ENCODE assay signal across 20 mouse cellular contexts in genomic region chr2:167903242-167903952, GRCm38 (mm10). TPM values are rescaled to one million over a fixed set of nuclear protein-coding genes. Genes with fewer than 3 reads are reported as not detected.
A peak's percentile ranks its signal among the peaks of the same experiment; 100 is the strongest.
DNase-seq lines count a peak whose midpoint lies in the region; ATAC-seq and TF ChIP-seq lines count a peak whose summit lies in the region.
"Had no signal": no experiment of that assay in that cellular context is flagged by ENCODE, and none has a peak within 500 bp of the region (broad histone marks: within the 10 kb centered on the region; RNA-seq: fewer than 3 reads in every experiment).

No protein-coding gene starts in this region.

- H3K4me2 ChIP-seq in lung, embryonic 16.5 days (ENCODE audit: low read depth, low read length): no peak overlapping the region
- H3K4me2 ChIP-seq in stomach, postnatal 0 days (replicated peaks; ENCODE audit: low read depth): no peak overlapping the region
- H3K4me2 ChIP-seq: heart, embryonic 13.5 days; hindbrain, embryonic 15.5 days had no signal

- peaks cover 2% of the 10 kb centered on the region for H3K9me3 ChIP-seq in lung, embryonic 16.5 days (ENCODE audit: control insufficient read depth, low read length)
- H3K9me3 ChIP-seq in stomach, postnatal 0 days (ENCODE audit: control insufficient read depth, low read length): no peaks in the 10 kb centered on the region
- H3K9me3 ChIP-seq: embryonic facial prominence, embryonic 10.5 days; forebrain, embryonic 10.5 days; hindbrain, embryonic 15.5 days had no signal

- peak; percentile 57 to 70 for DNase-seq in lung, adult 18-20 months
- DNase-seq in lung, adult 2 months: no peak
- peak; percentile 44 for DNase-seq in lung, postnatal 14 days
- no peak for DNase-seq in stomach, postnatal 0 days (ENCODE audit: low spot score)
- DNase-seq in left cerebral cortex, adult 9 months (ENCODE audit: low spot score in 2 of 2): no peak
- no peak for DNase-seq in layer of hippocampus, adult 9-11 months
- DNase-seq: adrenal gland, adult 8-10 months; adrenal gland, postnatal 36 days; cerebellum, adult 2 months; cerebellum, postnatal 10 days; gastrocnemius, postnatal 14 days; heart, adult 2 months; heart, postnatal 36 days had no signal

- no peak for TF ChIP-seq EP300 in stomach, postnatal 0 days (optimal IDR thresholded peaks at IDR 0.05)

- H3K27me3 ChIP-seq in lung, embryonic 16.5 days (ENCODE audit: control insufficient read depth, insufficient read depth, low read depth, low read length): peaks cover 13% of the 10 kb centered on the region
- H3K27me3 ChIP-seq in stomach, postnatal 0 days (ENCODE audit: control insufficient read depth, insufficient read depth, low read length): no peaks in the 10 kb centered on the region
- H3K27me3 ChIP-seq: hindbrain, embryonic 15.5 days had no signal

- peak overlapping the region; percentile 24; the same call in 1 of the 2 replicates for H3K9ac ChIP-seq in lung, embryonic 16.5 days (ENCODE audit: low read length)
- H3K9ac ChIP-seq in stomach, postnatal 0 days (ENCODE audit: low read length): no peak overlapping the region; the same call in 1 of the 2 replicates
- H3K9ac ChIP-seq: heart, embryonic 13.5 days; hindbrain, embryonic 15.5 days had no signal

- no peak for TF ChIP-seq POLR2A in lung, adult 2 months (IDR thresholded peaks at IDR 0.05; ENCODE audit: borderline replicate concordance, extremely low read depth, low read depth, low read length)

- ATAC-seq in lung, embryonic 16.5 days (ENCODE audit: low read depth): no peak
- ATAC-seq in stomach, postnatal 0 days (ENCODE audit: low FRiP score, low TSS enrichment): no peak
- ATAC-seq: forebrain, embryonic 14.5 days had no signal

- WGBS in lung, adult 2 months: 62% methylated on average over 11 of the region's 11 CpGs
- WGBS in lung, embryonic 16.5 days: 66% methylated on average over 11 of the region's 11 CpGs
- WGBS in stomach, postnatal 0 days: 71% methylated on average over 11 of the region's 11 CpGs

- peaks cover 3% of the 10 kb centered on the region; the same call in 1 of the 2 replicates for H3K4me1 ChIP-seq in lung, adult 2 months (ENCODE audit: control insufficient read depth, insufficient read depth, low read length)
- peaks cover 5% of the 10 kb centered on the region; the same call in 1 of the 2 replicates for H3K4me1 ChIP-seq in lung, embryonic 16.5 days (replicated peaks; ENCODE audit: control insufficient read depth, insufficient read depth, low read length)
- H3K4me1 ChIP-seq in stomach, postnatal 0 days (replicated peaks; ENCODE audit: control insufficient read depth, insufficient read depth): no peaks in the 10 kb centered on the region
- H3K4me1 ChIP-seq: hindbrain, embryonic 15.5 days had no signal

- H3K27ac ChIP-seq in lung, embryonic 16.5 days (ENCODE audit: low read length): no peak overlapping the region; the same call in 1 of the 2 replicates
- peak overlapping the region; percentile 56 for H3K27ac ChIP-seq in stomach, postnatal 0 days (replicated peaks)
- H3K27ac ChIP-seq: embryonic facial prominence, embryonic 10.5 days; forebrain, embryonic 10.5 days; heart, adult 2 months; heart, embryonic 13.5 days; hindbrain, embryonic 15.5 days had no signal

- H3K36me3 ChIP-seq in lung, embryonic 16.5 days (ENCODE audit: control insufficient read depth, insufficient read depth, low read length): no peaks in the 10 kb centered on the region
- H3K36me3 ChIP-seq in stomach, postnatal 0 days (ENCODE audit: control insufficient read depth, insufficient read depth, low read length): no peaks in the 10 kb centered on the region
- H3K36me3 ChIP-seq: embryonic facial prominence, embryonic 10.5 days; forebrain, embryonic 10.5 days; heart, embryonic 13.5 days; hindbrain, embryonic 15.5 days had no signal

- TF ChIP-seq CTCF in lung, adult 2 months (IDR thresholded peaks at IDR 0.05; ENCODE audit: insufficient read depth, low read length): no peak
- no peak for TF ChIP-seq CTCF in stomach, postnatal 0 days (IDR thresholded peaks at IDR 0.05; ENCODE audit: low read depth)

- H3K4me3 ChIP-seq in lung, adult 2 months (replicated peaks; ENCODE audit: extremely low read depth, low read depth, low read length): no peak overlapping the region
- no peak overlapping the region for H3K4me3 ChIP-seq in lung, embryonic 16.5 days (ENCODE audit: low read length)
- H3K4me3 ChIP-seq in stomach, postnatal 0 days (ENCODE audit: low read depth, low read length): no peak overlapping the region
- H3K4me3 ChIP-seq: embryonic facial prominence, embryonic 10.5 days; erythroblast, embryonic 14.5 days; forebrain, embryonic 10.5 days; heart, adult 2 months; heart, embryonic 13.5 days; hindbrain, embryonic 15.5 days had no signal

RNA-seq across cellular contexts. Expression of gene Ptpn1, which starts 28.5 kb away (rescaled TPM):
- 65.9 and 69.9 TPM in 2 replicates for polyA plus RNA-seq in lung, adult 2 months (2012; rRNA removed)
- polyA plus RNA-seq in lung, embryonic 16.5 days (2015; fragmentation: Nextera tagmentation; extraction: Ambion mirVana): 56.3 and 73.3 TPM in 2 replicates
- polyA plus RNA-seq in stomach, postnatal 0 days (2015; fragmentation: Nextera tagmentation; extraction: Ambion mirVana): 51.1 and 51.3 TPM in 2 replicates

Comparison
In these comparisons a context has a peak if more than half of its experiments do, and no peak if none do; other contexts are left out.
1. DNase-seq: peak in lung, adult 18-20 months (2 of 2) and lung, postnatal 14 days (single experiment); none in lung, adult 2 months (single experiment), stomach, postnatal 0 days (single experiment), left cerebral cortex, adult 9 months (0 of 2) and layer of hippocampus, adult 9-11 months (single experiment).